Comparison of ENCODE assay signal across 21 mouse cellular contexts in the genomic region with DNA sequence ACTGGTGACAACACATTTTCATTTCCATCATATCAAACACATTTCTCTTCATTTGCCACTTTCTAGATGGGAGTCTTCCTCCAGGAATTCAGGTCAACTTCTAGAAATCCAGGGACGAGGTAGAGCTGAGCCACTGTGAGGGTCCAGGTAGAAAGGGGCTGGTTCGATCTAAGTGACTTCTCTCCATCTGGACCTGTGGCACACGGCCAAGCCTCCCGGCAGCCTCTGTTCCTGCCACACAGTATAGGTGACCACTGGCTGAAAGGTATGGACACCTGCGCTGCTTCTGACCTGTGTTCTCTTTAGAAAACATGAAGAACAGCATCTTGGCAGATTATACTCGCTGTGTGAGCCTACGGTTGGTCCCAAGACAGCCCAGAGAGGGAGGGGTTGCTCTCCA.
A peak's percentile ranks its signal among the peaks of the same experiment; 100 is the strongest.
DNase-seq lines count a peak whose midpoint lies in the region; ATAC-seq lines count a peak whose summit lies in the region.
"Had no signal": no experiment of that assay in that cellular context is flagged by ENCODE, and none has a peak within 500 bp of the region (broad histone marks: within the 10 kb centered on the region; RNA-seq: fewer than 3 reads in every experiment).

No protein-coding gene starts in this region.

- no peak overlapping the region for H3K27ac ChIP-seq in midbrain, embryonic 11.5 days (ENCODE audit: low read depth, low read length)
- no peak overlapping the region for H3K27ac ChIP-seq in midbrain, embryonic 16.5 days (ENCODE audit: low read length)

- H3K27me3 ChIP-seq in midbrain, embryonic 11.5 days (ENCODE audit: control insufficient read depth, insufficient read depth, low read length): no peaks in the 10 kb centered on the region
- H3K27me3 ChIP-seq in midbrain, embryonic 16.5 days (ENCODE audit: control insufficient read depth, insufficient read depth, low read depth, low read length): no peaks in the 10 kb centered on the region

- no peak overlapping the region for H3K9ac ChIP-seq in midbrain, embryonic 11.5 days (ENCODE audit: low read length)
- no peak overlapping the region for H3K9ac ChIP-seq in midbrain, embryonic 16.5 days (ENCODE audit: low read depth, low read length)

- no peak for ATAC-seq in midbrain, embryonic 11.5 days (ENCODE audit: low FRiP score)
- no peak for ATAC-seq in midbrain, embryonic 16.5 days
- ATAC-seq: activated CD4-positive, CD25-positive, alpha-beta regulatory T cell, adult 4 months; CD4-positive, CD25-positive, alpha-beta regulatory T cell, adult 4 months; Patski had no signal

- WGBS in midbrain, embryonic 11.5 days: 96% methylated on average over 7 of the region's 7 CpGs
- 92% methylated on average over 7 of the region's 7 CpGs for WGBS in midbrain, embryonic 16.5 days

- DNase-seq in cerebellum, postnatal 10 days: peak; percentile 73 to 77
- no peak for DNase-seq in cerebellum, adult 11 months
- peak; percentile 54 to 64 for DNase-seq in cerebellum, postnatal 14 days
- no peak for DNase-seq in cerebellum, adult 9-10 months
- peak; percentile 44 for DNase-seq in left cerebral cortex, postnatal 4 days
- DNase-seq in left cerebral cortex, adult 8-10 months (ENCODE audit: low spot score in 2 of 2): no peak
- peak; percentile 14 for DNase-seq in midbrain, embryonic 11.5 days (ENCODE audit: low spot score, missing footprints)
- DNase-seq: adrenal gland, adult 2 months; adrenal gland, adult 8-10 months; adrenal gland, postnatal 10 days; adrenal gland, postnatal 14 days; adrenal gland, postnatal 25 days; adrenal gland, postnatal 36 days; B cell, adult 2 months; cerebellum, adult 11-12 months; cerebellum, adult 18-20 months had no signal

- no peak overlapping the region for H3K4me3 ChIP-seq in midbrain, embryonic 11.5 days (ENCODE audit: low read depth, low read length)
- H3K4me3 ChIP-seq in midbrain, embryonic 16.5 days (ENCODE audit: low read depth, low read length): no peak overlapping the region

- no peaks in the 10 kb centered on the region for H3K4me1 ChIP-seq in midbrain, embryonic 11.5 days (ENCODE audit: control insufficient read depth, insufficient read depth, low read length)
- H3K4me1 ChIP-seq in midbrain, embryonic 16.5 days (ENCODE audit: control insufficient read depth, insufficient read depth, low read length): peaks cover 6% of the 10 kb centered on the region; the same call in 1 of the 2 replicates

- H3K9me3 ChIP-seq in midbrain, embryonic 11.5 days (ENCODE audit: control insufficient read depth, low read length): no peaks in the 10 kb centered on the region
- no peaks in the 10 kb centered on the region for H3K9me3 ChIP-seq in midbrain, embryonic 16.5 days (replicated peaks; ENCODE audit: control insufficient read depth, low read length, poor library complexity, severe bottlenecking)

- H3K4me2 ChIP-seq in midbrain, embryonic 11.5 days: no peak overlapping the region
- no peak overlapping the region for H3K4me2 ChIP-seq in midbrain, embryonic 16.5 days (ENCODE audit: low read length)

- intact Hi-C loops in left cerebral cortex, postnatal 4 days (cut with DNase I): loop anchor here (10.0 kb wide), 1 partner anchor 179 kb away; the partner anchor contains the start of gene Zfp618

- H3K36me3 ChIP-seq in midbrain, embryonic 11.5 days (ENCODE audit: control insufficient read depth, insufficient read depth, low read length): no peaks in the 10 kb centered on the region
- H3K36me3 ChIP-seq in midbrain, embryonic 16.5 days (ENCODE audit: control insufficient read depth, insufficient read depth, low read length): no peaks in the 10 kb centered on the region
- H3K36me3 ChIP-seq: G1E had no signal

Comparison
In these comparisons a context has a peak if more than half of its experiments do, and no peak if none do; other contexts are left out.
1. DNase-seq: peak in cerebellum, postnatal 10 days (2 of 2), cerebellum, postnatal 14 days (2 of 2), left cerebral cortex, postnatal 4 days (single experiment) and midbrain, embryonic 11.5 days (single experiment); none in cerebellum, adult 11 months (single experiment), cerebellum, adult 9-10 months (single experiment) and left cerebral cortex, adult 8-10 months (0 of 2).